Mouse (Mus musculus) adrenal gland, adult (tissue): Measurements from ENCODE around the gene Ece1.

ENCODE experiments used
- DNase-seq, 2 experiments: peaks; one replicate each; pipeline ENCODE4 v3.0.0; 2022 to 2023; ENCODE audit warnings: low spot score in 1 of 2; ENCODE audit not compliant: inconsistent age in 2 of 2

Ece1 gene

DNA sequence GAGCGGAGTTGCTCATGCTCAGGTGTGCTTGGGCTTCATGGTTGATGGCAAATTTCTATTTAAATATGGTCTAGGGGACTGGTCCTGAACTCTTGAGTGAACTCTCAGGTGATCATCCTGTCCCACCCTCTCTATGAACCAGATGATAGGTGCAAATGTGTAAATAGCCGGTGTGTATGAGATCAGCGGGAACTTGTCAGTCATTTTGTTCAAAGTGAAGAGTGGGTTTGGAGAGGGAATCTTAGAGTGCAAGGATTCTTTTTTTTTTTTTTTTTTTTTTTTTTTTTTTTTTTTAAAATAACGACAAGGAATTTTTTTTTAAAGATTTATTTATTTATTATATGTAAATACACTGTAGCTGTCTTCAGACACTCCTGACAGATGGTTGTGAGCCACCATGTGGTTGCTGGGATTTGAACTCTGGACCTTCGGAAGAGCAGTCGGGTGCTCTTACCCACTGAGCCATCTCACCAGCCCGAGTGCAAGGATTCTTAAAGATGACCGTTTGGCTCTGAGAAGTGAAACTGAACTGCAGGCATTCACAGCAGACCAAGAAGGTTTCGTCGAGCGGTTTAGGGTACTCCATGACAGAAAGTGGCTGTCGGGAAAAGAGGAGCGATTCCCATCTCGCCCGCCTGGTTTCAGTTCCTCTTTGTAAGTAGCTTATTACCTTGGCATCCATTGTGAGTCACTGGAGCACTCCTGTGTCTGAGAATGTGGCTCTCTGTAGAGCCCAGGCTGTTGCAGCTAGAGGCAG lies 151.9 kb downstream of the Ece1 start:
- no peak for DNase-seq
